26 mouse cellular contexts compared by ENCODE assay signal in genomic region chr7:113191787-113192186, GRCm38 (mm10). TPM values are rescaled to one million over a fixed set of nuclear protein-coding genes. Genes with fewer than 3 reads are reported as not detected.
A peak's percentile ranks its signal among the peaks of the same experiment; 100 is the strongest.
DNase-seq lines count a peak whose midpoint lies in the region; ATAC-seq and TF ChIP-seq lines count a peak whose summit lies in the region.
"Had no signal": no experiment of that assay in that cellular context is flagged by ENCODE, and none has a peak within 500 bp of the region (broad histone marks: within the 10 kb centered on the region; RNA-seq: fewer than 3 reads in every experiment).

No protein-coding gene starts in this region.

- peak; percentile 34 for TF ChIP-seq CTCF in liver, postnatal 0 days (IDR thresholded peaks at IDR 0.05; ENCODE audit: low read depth)
- peak; percentile 84 for TF ChIP-seq CTCF in E14TG2a.4 (conservative IDR thresholded peaks at IDR 0.05; ENCODE audit: low read length)

- no peak for ATAC-seq in liver, postnatal 0 days
- no peak for ATAC-seq in liver, embryonic 11.5 days (replicated peaks; ENCODE audit: low FRiP score)
- ATAC-seq in granulocyte monocyte progenitor cell, adult 5-6 weeks (replicated peaks; ENCODE audit: poor library complexity, severe bottlenecking): no peak
- ATAC-seq: forebrain, embryonic 14.5 days; midbrain, embryonic 13.5 days had no signal

- no peaks in the 10 kb centered on the region for H3K36me3 ChIP-seq in liver, postnatal 0 days (replicated peaks; ENCODE audit: insufficient read depth, low read length)
- H3K36me3 ChIP-seq in liver, embryonic 11.5 days (ENCODE audit: control insufficient read depth, insufficient read depth, low read length): no peaks in the 10 kb centered on the region
- no peaks in the 10 kb centered on the region for H3K36me3 ChIP-seq in E14TG2a.4 (ENCODE audit: insufficient read depth, low read length)
- H3K36me3 ChIP-seq: embryonic facial prominence, embryonic 13.5 days; hindbrain, embryonic 15.5 days; limb, embryonic 10.5 days; midbrain, embryonic 13.5 days; neural tube, embryonic 15.5 days; stomach, embryonic 15.5 days had no signal

- H3K27ac ChIP-seq in liver, postnatal 0 days (ENCODE audit: low read depth): no peak overlapping the region
- no peak overlapping the region for H3K27ac ChIP-seq in liver, embryonic 11.5 days (ENCODE audit: low read depth, low read length)
- H3K27ac ChIP-seq: embryonic facial prominence, embryonic 13.5 days; hindbrain, embryonic 15.5 days; left cerebral cortex, adult 2 months; limb, embryonic 10.5 days; midbrain, embryonic 13.5 days; neural tube, embryonic 15.5 days; stomach, embryonic 15.5 days had no signal

- H3K27me3 ChIP-seq in liver, postnatal 0 days (ENCODE audit: insufficient read depth, low read length): no peaks in the 10 kb centered on the region
- H3K27me3 ChIP-seq in liver, embryonic 11.5 days (replicated peaks; ENCODE audit: control insufficient read depth, insufficient read depth, low read length): no peaks in the 10 kb centered on the region
- H3K27me3 ChIP-seq in E14TG2a.4 (ENCODE audit: insufficient read depth, low read length): peaks cover 3% of the 10 kb centered on the region; the same call in 1 of the 2 replicates
- H3K27me3 ChIP-seq: embryonic facial prominence, embryonic 13.5 days; hindbrain, embryonic 15.5 days; midbrain, embryonic 13.5 days; neural tube, embryonic 15.5 days; stomach, embryonic 15.5 days had no signal

- TF ChIP-seq EP300 in liver, postnatal 0 days (IDR thresholded peaks at IDR 0.05; ENCODE audit: low read depth): no peak

- WGBS in liver, postnatal 0 days (ENCODE audit: insufficient replicate concordance): 62% methylated on average over 1 of the region's 1 CpGs
- WGBS in liver, embryonic 11.5 days: 32% methylated on average over 1 of the region's 1 CpGs

- DNase-seq in heart, adult 11 months: peak; percentile 10
- DNase-seq in heart, adult 18-20 months: no peak
- DNase-seq in liver, postnatal 0 days: no peak
- DNase-seq in liver, embryonic 11.5 days (ENCODE audit: low spot score): no peak
- peak; percentile 50 for DNase-seq in induced T-regulatory cell, adult 2 months (ENCODE audit: low read depth)
- no peak for DNase-seq in adrenal gland, postnatal 25 days
- DNase-seq: adrenal gland, adult 2 months; cerebellum, adult 9-10 months; heart, postnatal 36 days; kidney, adult 18-20 months; kidney, postnatal 10 days; layer of hippocampus, adult 9-11 months; lung, postnatal 10 days; right cerebral cortex, postnatal 14 days; spleen, adult 18-20 months had no signal

- H3K4me3 ChIP-seq in liver, postnatal 0 days (ENCODE audit: low read depth, low read length): no peak overlapping the region
- H3K4me3 ChIP-seq in liver, embryonic 11.5 days (ENCODE audit: low read depth, low read length): no peak overlapping the region
- H3K4me3 ChIP-seq in E14TG2a.4 (replicated peaks; ENCODE audit: low read length): no peak overlapping the region
- H3K4me3 ChIP-seq: embryonic facial prominence, embryonic 13.5 days; hindbrain, embryonic 15.5 days; left cerebral cortex, adult 2 months; limb, embryonic 10.5 days; midbrain, embryonic 13.5 days; myocyte; neural tube, embryonic 15.5 days; stomach, embryonic 15.5 days had no signal

- no peaks in the 10 kb centered on the region for H3K4me1 ChIP-seq in liver, postnatal 0 days (ENCODE audit: insufficient read depth)
- H3K4me1 ChIP-seq in liver, embryonic 11.5 days (replicated peaks; ENCODE audit: control insufficient read depth, insufficient read depth, low read length): no peaks in the 10 kb centered on the region
- H3K4me1 ChIP-seq in E14TG2a.4 (replicated peaks; ENCODE audit: low read depth, low read length): peaks cover 43% of the 10 kb centered on the region
- H3K4me1 ChIP-seq: embryonic facial prominence, embryonic 13.5 days; hindbrain, embryonic 15.5 days; midbrain, embryonic 13.5 days; neural tube, embryonic 15.5 days; stomach, embryonic 15.5 days had no signal

- H3K9me3 ChIP-seq in liver, postnatal 0 days (ENCODE audit: low read length): 0 out of 2 replicates have a peak, but pooled peaks cover 3% of the 10 kb centered on the region
- no peaks in the 10 kb centered on the region for H3K9me3 ChIP-seq in liver, embryonic 11.5 days (ENCODE audit: control insufficient read depth, low read length)
- H3K9me3 ChIP-seq in E14TG2a.4 (ENCODE audit: low read length): peaks cover 6% of the 10 kb centered on the region; the same call in 1 of the 2 replicates
- H3K9me3 ChIP-seq: embryonic facial prominence, embryonic 13.5 days; hindbrain, embryonic 15.5 days; limb, embryonic 10.5 days; midbrain, embryonic 13.5 days; neural tube, embryonic 15.5 days; stomach, embryonic 15.5 days had no signal

- H3K9ac ChIP-seq in liver, postnatal 0 days (replicated peaks): no peak overlapping the region
- no peak overlapping the region for H3K9ac ChIP-seq in liver, embryonic 11.5 days (ENCODE audit: low read depth, low read length)
- H3K9ac ChIP-seq: embryonic facial prominence, embryonic 13.5 days; hindbrain, embryonic 15.5 days; midbrain, embryonic 13.5 days; neural tube, embryonic 15.5 days; stomach, embryonic 15.5 days had no signal

- no peak overlapping the region for H3K4me2 ChIP-seq in liver, postnatal 0 days (ENCODE audit: low read depth, low read length)
- H3K4me2 ChIP-seq in liver, embryonic 11.5 days: no peak overlapping the region
- H3K4me2 ChIP-seq: embryonic facial prominence, embryonic 13.5 days; hindbrain, embryonic 15.5 days; midbrain, embryonic 13.5 days; neural tube, embryonic 15.5 days; stomach, embryonic 15.5 days had no signal

RNA-seq across cellular contexts. Expression of gene Arntl, which starts 15.5 kb away (rescaled TPM):
- total RNA-seq in heart, adult 18-20 months (2021): 10 to 100 TPM; 18.5 to 22.6 TPM
- 7.0 and 8.9 TPM in 2 replicates for polyA plus RNA-seq in liver, postnatal 0 days (2015; fragmentation: Nextera tagmentation; extraction: Ambion mirVana)
- polyA plus RNA-seq in liver, embryonic 11.5 days (2014; fragmentation: Nextera tagmentation; extraction: Ambion mirVana): 8.4 and 9.5 TPM in 2 replicates
- total RNA-seq in adrenal gland, postnatal 25 days (2021): 5.4 and 13.8 TPM in 2 replicates
- 6.0 and 6.9 TPM in 2 replicates for total RNA-seq in granulocyte monocyte progenitor cell, adult 5-6 weeks (2014; fragmentation: Nextera tagmentation)
- 11.8 TPM in 2 replicates for total RNA-seq in granulocyte monocyte progenitor cell, adult 5-6 weeks (2017)

Comparison
In these comparisons a context has a peak if more than half of its experiments do, and no peak if none do; other contexts are left out.
1. DNase-seq: peak in heart, adult 11 months (single experiment) and induced T-regulatory cell, adult 2 months (single experiment); none in heart, adult 18-20 months (0 of 2), liver, postnatal 0 days (single experiment), liver, embryonic 11.5 days (single experiment) and adrenal gland, postnatal 25 days (single experiment).